Mouse (Mus musculus) kidney, adult 2 months (tissue): ENCODE measurements around the gene Zbtb2.

ENCODE experiments used
- CTCF ChIP-seq: fragments of 200-500 bp; conservative IDR thresholded peaks from 2 replicates; pipeline ENCODE4 v1.5.1; 2011; ENCODE audit warnings: low read depth, mild to moderate bottlenecking, control low read depth, low read length, moderate library complexity, mixed read lengths; ENCODE audit not compliant: insufficient read depth, insufficient read length
- POLR2A ChIP-seq: fragments of 200-500 bp; IDR thresholded peaks from one replicate; pipeline ENCODE4 v1.6.1; 2011; ENCODE audit warnings: low read depth, low read length, control low read depth

DNA sequence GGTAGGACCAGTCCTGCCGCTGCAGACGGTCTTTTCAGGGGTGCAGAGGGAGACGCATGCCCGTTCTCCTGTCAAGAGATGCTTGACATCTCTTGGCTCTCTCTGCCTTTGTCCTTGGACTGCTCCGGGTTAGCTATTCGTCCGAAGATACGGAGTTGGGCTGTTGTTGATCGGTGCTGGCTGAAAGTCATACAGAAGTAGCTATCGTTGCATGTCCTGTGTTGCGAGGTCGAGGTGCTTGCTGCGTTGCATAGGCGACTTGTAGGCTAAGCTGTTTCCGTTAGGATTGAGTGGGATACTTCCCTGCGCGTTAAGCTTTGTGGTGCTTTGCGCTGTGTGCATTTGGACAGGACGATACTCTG is 457 bp upstream of the Zbtb2 start:
- TF ChIP-seq CTCF: no peak
- no peak for TF ChIP-seq POLR2A
